Mouse (Mus musculus) limb, embryonic 10.5 days (tissue): Measurements from ENCODE around the gene Icos. TPM values are rescaled to one million over a fixed set of nuclear protein-coding genes. Genes with fewer than 3 reads are reported as not detected.

Experiments
- DNase-seq: peaks from one replicate; pipeline ENCODE4 v3.0.0-alpha.2; 2017; ENCODE audit warnings: low spot score
- H3K27ac ChIP-seq: fragments of 300-500 bp; sonication (generic); 2 replicates; pipeline ENCODE4 v1.5.1; 2016; ENCODE audit warnings: mild to moderate bottlenecking
- H3K27me3 ChIP-seq: fragments of 300-500 bp; sonication (generic); 2 replicates; pipeline ENCODE4 v1.6.1; 2016; ENCODE audit warnings: low read depth, mild to moderate bottlenecking; ENCODE audit not compliant: poor library complexity, severe bottlenecking
- H3K36me3 ChIP-seq: fragments of 300-500 bp; sonication (generic); 2 replicates; pipeline ENCODE4 v1.6.1; 2016; ENCODE audit warnings: mild to moderate bottlenecking, moderate library complexity
- H3K4me1 ChIP-seq: fragments of 300-500 bp; sonication (generic); 2 replicates; pipeline ENCODE4 v1.6.1; 2016
- H3K4me3 ChIP-seq: fragments of 300-500 bp; sonication (generic); 2 replicates; pipeline ENCODE4 v1.5.1; 2016; ENCODE audit warnings: mild to moderate bottlenecking, moderate library complexity
- H3K9me3 ChIP-seq: fragments of 300-500 bp; sonication (generic); replicated peaks from 2 replicates; pipeline ENCODE4 v1.6.1; 2016; ENCODE audit warnings: mild to moderate bottlenecking
- WGBS: fragments of 180-500 bp; shearing (Covaris S2); methylation state at CpG from one replicate; pipeline ENCODE4 v1.1.7; 2016; 5-methylcytosine and 5-hydroxymethylcytosine counted together
- polyA plus RNA-seq: library from polyadenylated mRNA; unstranded; fragments of >200 nt; fragmentation: Nextera tagmentation; extraction: Ambion mirVana; gene quantifications from 2 replicates; pipeline ENCODE4 v1.2.1, GENCODE M21; 2016

Icos gene
- not detected in 2 replicates for polyA plus RNA-seq

DNA sequence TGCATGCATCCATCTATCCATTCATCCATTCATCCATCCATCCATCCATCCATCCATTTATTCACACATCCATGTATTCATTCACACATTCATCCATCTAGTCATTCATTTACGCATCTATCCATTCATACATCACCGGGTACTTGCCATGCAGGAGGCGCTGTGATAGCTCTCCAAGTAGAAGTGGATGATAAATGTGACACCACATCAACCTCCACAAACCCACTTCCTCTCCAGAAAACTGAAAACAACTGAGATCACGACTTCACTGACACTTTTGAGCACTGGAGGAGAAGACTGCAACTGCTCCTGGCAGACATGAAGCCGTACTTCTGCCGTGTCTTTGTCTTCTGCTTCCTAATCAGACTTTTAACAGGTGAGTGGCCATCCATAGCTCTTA lies at the start of gene Icos:
TSS of gene Icos (plus strand) at position 287 of the 400 bp plus-strand sequence.
- Histone ChIP-seq H3K27ac (no peak within 1 kb of the TSS), H3K36me3 (no peaks in the 10 kb centered on the region), H3K27me3 (no peaks in the 10 kb centered on the region), H3K4me1 (no peaks in the 10 kb centered on the region), H3K9me3 (no peaks in the 10 kb centered on the region), H3K4me3 (no peak within 1 kb of the TSS)
- 86% methylated on average over 6 of the region's 6 CpGs for whole genome bisulfite sequencing
- DNase-seq = no peak

DNA sequence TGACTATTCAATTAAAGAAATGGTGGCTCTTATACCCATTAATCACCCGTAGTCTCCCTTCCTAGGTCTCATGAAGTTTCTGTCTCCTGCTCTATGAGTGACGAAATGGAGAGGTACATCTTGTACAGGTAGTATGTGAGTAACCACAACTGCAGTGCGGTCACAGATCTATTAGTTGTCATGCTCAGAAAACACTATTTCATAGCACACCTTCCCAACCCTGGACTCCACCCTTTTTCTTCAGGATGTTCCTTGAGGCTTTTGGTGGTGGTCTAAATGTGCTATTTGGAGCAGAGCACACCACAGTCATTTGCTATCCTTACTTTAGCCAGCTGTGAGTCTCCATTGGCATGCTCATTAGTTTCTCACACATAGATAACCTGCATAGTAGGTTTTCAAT lies 48.7 kb upstream of the Icos start:
- DNase-seq = no peak
- no peaks in the 10 kb centered on the region for H3K9me3 ChIP-seq
- H3K4me3 ChIP-seq = no peak overlapping the region
- H3K36me3 ChIP-seq = no peaks in the 10 kb centered on the region
- 92% methylated on average over 3 of the region's 3 CpGs for WGBS
- H3K4me1 ChIP-seq = 0 out of 2 replicates have a peak, but pooled peaks cover 2% of the 10 kb centered on the region
- no peaks in the 10 kb centered on the region for H3K27me3 ChIP-seq
- no peak overlapping the region for H3K27ac ChIP-seq

DNA sequence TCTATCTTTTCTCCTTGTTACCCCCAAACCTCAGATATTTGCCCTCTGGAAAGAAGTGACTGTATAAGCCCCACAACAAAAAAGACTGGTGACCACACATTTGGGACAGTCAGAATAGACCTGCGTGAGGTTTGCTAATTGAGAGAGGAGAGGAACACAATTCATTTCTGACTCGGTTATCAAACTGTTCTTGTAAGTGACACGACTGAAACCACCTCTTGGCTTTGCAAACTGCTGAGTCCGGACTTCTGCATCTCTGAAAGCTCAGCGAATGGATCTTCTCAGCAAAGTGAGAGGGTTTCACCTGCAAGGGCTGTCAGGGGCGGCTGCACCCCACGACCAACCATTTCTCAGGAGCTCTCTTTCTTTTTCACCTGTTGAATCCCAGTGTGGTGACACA lies 47.3 kb upstream of the Icos start:
- 0 out of 2 replicates have a peak, but pooled peaks cover 2% of the 10 kb centered on the region for H3K4me1 ChIP-seq
- no peak overlapping the region for H3K27ac ChIP-seq
- H3K27me3 ChIP-seq = no peaks in the 10 kb centered on the region
- DNase-seq = no peak
- H3K4me3 ChIP-seq = no peak overlapping the region
- H3K36me3 ChIP-seq = no peaks in the 10 kb centered on the region
- no peaks in the 10 kb centered on the region for H3K9me3 ChIP-seq
- 85% methylated on average over 7 of the region's 7 CpGs for WGBS

DNA sequence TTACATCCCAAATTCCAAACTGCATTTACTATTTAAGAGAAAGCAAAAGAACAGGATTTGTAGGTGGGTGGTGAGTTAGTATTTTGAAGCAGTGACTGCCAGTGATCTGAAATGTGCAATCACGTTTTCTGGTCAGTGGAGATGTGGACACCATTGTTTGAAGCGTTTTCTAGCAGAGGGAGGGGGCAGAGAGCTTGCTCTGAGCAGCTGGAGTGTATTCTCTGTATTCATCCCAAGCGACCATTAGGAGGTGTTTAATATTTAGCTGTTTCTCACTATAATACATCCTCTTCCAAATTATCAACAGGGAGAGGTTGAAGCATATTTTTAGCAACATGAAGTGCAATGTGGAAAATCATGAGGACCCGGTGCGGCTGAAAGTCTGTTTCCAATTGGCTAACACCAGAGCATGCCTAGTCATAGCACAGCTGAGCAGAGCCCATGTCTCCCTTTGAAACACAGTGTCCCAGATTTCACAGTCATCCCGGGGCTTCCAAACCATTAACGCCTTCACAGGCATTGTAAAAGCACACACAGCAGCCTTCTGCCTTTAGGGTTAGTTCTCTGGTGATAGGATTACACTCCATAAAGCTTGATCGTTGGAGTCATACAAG lies 41.7 kb upstream of the Icos start:
- 61% methylated on average over 8 of the region's 8 CpGs for WGBS
- no peak for DNase-seq

DNA sequence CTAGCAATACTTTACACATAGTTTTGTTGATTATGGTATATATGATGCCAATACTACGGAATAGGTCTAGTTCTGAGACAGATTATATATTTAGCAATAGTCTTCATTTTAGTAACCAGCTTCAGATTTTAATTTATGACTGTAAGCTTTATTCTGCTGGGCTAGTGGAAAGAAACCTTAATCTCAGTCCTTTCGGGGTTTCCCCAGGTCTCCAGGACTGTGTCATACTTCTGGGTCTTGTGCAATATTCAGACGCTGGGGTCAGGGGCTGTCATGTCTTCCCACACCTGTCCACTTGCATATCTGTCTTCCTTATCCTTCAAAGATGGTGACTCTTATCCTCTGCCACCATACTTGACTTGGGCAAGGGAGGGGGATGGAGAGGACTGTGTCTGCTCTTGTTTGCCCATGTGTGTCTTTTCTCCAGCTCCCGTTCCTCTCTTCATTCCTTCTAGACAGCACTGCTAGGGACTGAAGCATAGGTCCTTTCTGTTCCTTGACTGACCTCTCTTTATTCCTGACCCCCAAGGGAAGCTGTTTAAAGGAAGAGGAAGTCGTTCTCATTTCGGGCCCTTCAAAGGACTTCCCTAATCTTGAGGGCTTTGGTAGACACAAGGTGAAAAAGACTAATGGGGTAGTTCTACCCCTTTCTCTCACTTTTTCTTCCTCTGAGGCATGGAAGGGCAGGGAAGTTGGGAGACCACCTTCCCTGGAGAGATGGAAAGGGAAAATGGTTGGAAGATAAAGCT lies 40.6 kb upstream of the Icos start:
- Histone ChIP-seq H3K4me3 (no peak overlapping the region), H3K36me3 (no peaks in the 10 kb centered on the region), H3K27me3 (no peaks in the 10 kb centered on the region), H3K9me3 (no peaks in the 10 kb centered on the region), H3K4me1 (peaks cover 5% of the 10 kb centered on the region; the same call in 1 of the 2 replicates), H3K27ac (no peak overlapping the region)
- no peak for DNase-seq
- 79% methylated on average over 6 of the region's 6 CpGs for WGBS

More for the DNA sequence above, 41.7 kb upstream of the Icos start:
- Histone ChIP-seq H3K9me3 (no peaks in the 10 kb centered on the region), H3K4me1 (peaks cover 5% of the 10 kb centered on the region; the same call in 1 of the 2 replicates), H3K36me3 (no peaks in the 10 kb centered on the region), H3K4me3 (no peak overlapping the region), H3K27me3 (no peaks in the 10 kb centered on the region), H3K27ac (no peak overlapping the region)

DNA sequence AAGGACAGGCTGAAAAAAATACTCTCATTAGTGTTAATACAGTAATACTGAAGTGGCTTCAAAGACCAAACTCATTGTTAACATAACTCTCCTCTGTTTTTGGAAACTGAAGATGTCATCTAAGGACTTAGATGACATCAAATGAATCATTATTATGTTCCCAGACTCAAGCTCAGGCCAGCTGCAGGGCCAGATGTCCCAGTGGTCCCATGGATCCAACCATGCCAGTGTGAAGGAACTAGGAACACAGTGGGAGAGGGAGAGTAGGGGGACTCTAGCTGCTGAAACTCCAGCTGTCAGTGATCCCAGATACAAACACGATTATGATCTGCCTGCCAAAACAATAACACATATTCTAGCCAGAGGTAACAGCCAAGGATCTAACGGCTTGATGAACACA lies 39.5 kb upstream of the Icos start:
- H3K27ac ChIP-seq = no peak overlapping the region
- H3K9me3 ChIP-seq = no peaks in the 10 kb centered on the region
- no peak for DNase-seq
- WGBS = 81% methylated on average over 2 of the region's 2 CpGs
- no peak overlapping the region for H3K4me3 ChIP-seq
- no peaks in the 10 kb centered on the region for H3K36me3 ChIP-seq
- no peaks in the 10 kb centered on the region for H3K27me3 ChIP-seq
- peaks cover 5% of the 10 kb centered on the region; the same call in 1 of the 2 replicates for H3K4me1 ChIP-seq

DNA sequence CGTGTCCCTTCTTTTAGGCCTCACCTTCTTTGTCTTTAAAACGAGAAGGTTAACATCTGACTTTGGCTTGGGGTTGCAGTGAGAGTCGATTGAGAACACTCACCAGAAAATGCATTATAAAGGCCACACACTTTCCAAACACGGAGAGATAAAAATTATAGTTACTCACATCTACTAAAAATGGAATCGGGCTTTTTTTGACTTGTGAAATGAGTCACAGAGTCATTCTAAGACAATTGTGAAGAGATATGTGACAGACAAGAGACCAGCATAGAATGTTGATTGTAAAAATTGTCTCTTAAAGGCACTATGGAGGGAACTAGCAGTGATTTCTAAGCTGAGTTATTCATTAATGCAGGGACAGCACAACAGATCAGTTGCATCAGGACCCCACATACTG lies 38.8 kb upstream of the Icos start:
- DNase-seq = no peak
- Histone ChIP-seq H3K27me3 (no peaks in the 10 kb centered on the region), H3K9me3 (no peaks in the 10 kb centered on the region), H3K4me1 (peaks cover 5% of the 10 kb centered on the region; the same call in 1 of the 2 replicates), H3K27ac (no peak overlapping the region), H3K36me3 (no peaks in the 10 kb centered on the region), H3K4me3 (no peak overlapping the region)
- WGBS = 91% methylated on average over 5 of the region's 5 CpGs

DNA sequence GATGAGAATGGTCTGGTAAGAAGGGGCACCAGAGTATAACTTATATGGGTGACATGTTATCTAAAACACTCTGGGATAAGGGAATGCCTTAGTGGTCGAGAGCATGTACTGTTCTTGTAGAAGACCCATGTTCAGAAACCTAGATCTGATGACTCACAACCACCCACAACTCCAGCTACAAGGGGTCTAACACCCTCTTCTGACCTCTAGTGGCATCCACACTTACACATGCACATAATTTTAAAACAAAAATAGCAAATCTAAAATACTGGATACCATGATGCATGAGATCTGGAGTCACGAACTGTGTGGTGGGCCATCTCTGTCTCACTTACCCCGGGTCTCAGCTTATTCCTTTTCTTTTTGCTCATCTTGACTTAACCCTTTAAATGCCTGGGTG lies 37.7 kb upstream of the Icos start:
- H3K4me3 ChIP-seq = no peak overlapping the region
- peaks cover 5% of the 10 kb centered on the region; the same call in 1 of the 2 replicates for H3K4me1 ChIP-seq
- H3K27me3 ChIP-seq = no peaks in the 10 kb centered on the region
- no peak overlapping the region for H3K27ac ChIP-seq
- 82% methylated on average over 3 of the region's 3 CpGs for WGBS
- H3K9me3 ChIP-seq = no peaks in the 10 kb centered on the region
- no peak for DNase-seq
- no peaks in the 10 kb centered on the region for H3K36me3 ChIP-seq

DNA sequence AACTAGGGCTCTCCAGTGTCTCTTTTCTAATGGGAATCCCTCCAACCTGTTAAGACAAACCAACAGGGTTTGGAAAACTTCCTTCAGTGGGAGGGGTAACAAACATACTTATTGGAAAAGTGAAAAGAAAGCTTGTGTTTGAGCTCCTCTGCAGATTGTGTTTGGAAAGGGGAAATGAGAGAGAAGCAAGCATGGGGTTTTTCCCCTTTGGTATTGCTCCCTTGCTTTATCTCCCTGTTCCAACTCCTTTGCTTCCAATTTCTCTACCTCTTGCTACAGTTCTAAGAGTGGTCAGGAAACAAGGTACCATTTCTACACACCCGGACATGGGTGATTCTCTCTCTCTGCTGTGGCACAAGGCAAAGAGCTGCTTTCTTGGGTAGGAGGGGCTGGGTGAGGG lies 37.1 kb upstream of the Icos start:
- Histone ChIP-seq H3K27me3 (no peaks in the 10 kb centered on the region), H3K9me3 (no peaks in the 10 kb centered on the region), H3K27ac (no peak overlapping the region), H3K4me3 (no peak overlapping the region), H3K4me1 (peaks cover 5% of the 10 kb centered on the region; the same call in 1 of the 2 replicates), H3K36me3 (no peaks in the 10 kb centered on the region)
- 92% methylated on average over 1 of the region's 1 CpGs for WGBS
- DNase-seq = no peak

DNA sequence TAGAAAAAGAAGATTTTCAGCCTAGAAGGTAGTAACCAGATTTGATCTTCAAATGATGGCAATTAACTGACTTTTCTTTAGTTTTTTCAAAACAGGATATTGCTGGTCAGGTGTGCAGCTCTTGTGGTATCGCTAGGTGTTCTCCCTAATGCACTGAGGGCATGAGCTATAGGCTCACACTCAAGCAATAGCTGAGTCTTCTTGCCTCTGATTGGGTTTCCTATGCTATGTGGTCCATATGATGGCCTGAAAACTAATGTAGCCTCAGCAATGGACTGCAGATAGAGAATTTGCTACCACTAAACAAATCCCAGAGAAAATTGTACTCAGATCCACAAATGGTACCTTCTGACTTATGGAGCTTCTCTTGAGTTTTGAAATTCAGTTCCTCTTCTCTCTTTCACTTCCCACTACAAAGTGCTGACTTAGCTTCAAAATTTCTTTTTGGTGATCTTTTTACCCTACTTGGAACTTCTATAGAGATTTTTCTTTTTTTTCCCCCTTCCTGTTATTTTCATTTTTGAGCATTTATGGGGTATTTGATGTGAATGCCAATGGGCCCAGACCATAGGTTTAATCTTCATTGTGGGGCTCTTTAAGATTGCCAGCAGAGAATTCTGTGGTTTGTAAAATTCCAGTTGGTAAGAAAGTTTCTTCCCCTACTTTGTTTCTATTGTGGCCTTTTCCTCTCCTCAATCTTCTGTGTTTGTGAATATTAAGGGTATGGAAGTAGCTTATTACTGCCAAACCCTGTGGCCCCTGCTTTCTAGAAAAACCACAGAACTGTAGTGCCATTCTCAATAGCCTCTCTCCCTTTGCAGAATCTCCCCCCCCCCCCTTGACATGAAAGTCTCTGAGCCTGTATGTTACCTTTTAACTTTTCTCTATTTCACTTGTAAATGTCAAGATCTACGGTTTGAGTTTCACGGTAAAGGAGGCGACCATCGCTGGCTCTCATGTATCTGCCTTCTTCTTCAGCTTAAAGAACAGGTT lies 36.4 kb upstream of the Icos start:
- no peaks in the 10 kb centered on the region for H3K27me3 ChIP-seq
- H3K9me3 ChIP-seq = no peaks in the 10 kb centered on the region
- no peaks in the 10 kb centered on the region for H3K36me3 ChIP-seq
- 94% methylated on average over 5 of the region's 5 CpGs for WGBS
- DNase-seq = no peak
- no peak overlapping the region for H3K4me3 ChIP-seq
- H3K27ac ChIP-seq = no peak overlapping the region
- H3K4me1 ChIP-seq = peaks cover 1% of the 10 kb centered on the region; the same call in 1 of the 2 replicates

DNA sequence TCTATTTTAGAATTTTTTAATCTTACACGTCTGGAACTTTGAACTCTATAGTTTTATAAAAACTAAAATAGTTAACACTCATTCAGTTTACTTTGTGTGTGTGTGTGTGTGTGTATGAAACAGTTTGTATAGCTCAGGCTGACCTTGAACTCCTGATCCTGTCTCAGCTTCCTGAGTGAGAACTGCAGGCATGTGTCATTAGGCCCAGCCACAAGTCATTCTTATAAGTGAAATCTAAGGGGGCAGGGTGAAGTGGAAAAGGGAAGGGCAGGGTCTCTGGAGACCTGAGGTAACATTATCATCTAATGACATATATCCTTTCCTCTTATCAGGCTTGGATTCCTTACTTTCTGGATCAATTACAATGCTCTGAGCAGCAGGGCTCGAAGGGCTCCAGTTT lies 34.8 kb upstream of the Icos start:
- H3K27ac ChIP-seq = no peak overlapping the region
- no peaks in the 10 kb centered on the region for H3K27me3 ChIP-seq
- no peaks in the 10 kb centered on the region for H3K9me3 ChIP-seq
- H3K36me3 ChIP-seq = no peaks in the 10 kb centered on the region
- H3K4me3 ChIP-seq = no peak overlapping the region
- no peak for DNase-seq
- 89% methylated on average over 2 of the region's 2 CpGs for WGBS
- no peaks in the 10 kb centered on the region for H3K4me1 ChIP-seq

DNA sequence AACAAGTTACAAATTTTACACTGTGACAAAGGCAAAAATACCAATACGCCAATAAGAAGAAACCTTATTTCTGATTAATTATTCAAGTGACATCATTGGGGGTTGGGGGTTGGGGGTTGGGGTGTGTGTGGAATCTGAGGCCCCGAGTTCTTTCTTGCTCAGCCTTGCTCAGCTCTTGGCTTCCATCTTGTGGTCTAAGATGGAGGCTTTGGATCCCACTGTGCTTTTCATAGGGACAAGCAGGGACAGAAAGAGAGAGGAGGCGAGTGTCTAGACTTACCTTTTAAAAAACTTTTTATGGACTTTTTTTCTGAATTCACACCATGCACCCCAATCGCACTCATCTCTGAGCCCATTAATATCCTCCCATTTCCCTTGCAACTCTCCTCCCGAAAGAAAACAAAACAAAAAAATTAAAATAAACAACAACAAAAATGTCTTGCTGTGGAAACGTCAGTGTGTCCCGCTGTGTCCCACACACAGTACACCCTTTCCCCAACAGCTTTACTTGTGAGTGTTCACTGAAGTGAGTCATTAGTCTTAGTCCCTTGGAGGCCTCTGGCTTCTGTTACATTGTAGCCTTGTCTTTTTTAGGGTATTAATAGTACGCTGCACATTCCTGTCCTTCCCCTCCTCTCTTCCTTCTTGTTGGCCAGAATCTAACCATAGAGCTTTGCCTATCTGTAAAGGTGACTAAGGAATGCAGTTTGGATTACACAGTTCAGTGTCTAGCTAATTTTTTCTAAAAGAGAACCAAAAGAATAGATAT lies 31.9 kb upstream of the Icos start:
- Histone ChIP-seq H3K36me3 (no peaks in the 10 kb centered on the region), H3K27ac (no peak overlapping the region), H3K27me3 (no peaks in the 10 kb centered on the region), H3K4me3 (no peak overlapping the region), H3K9me3 (no peaks in the 10 kb centered on the region), H3K4me1 (no peaks in the 10 kb centered on the region)
- WGBS = 92% methylated on average over 8 of the region's 8 CpGs
- no peak for DNase-seq
